25 mouse cellular contexts compared by ENCODE assay signal in the genomic region with DNA sequence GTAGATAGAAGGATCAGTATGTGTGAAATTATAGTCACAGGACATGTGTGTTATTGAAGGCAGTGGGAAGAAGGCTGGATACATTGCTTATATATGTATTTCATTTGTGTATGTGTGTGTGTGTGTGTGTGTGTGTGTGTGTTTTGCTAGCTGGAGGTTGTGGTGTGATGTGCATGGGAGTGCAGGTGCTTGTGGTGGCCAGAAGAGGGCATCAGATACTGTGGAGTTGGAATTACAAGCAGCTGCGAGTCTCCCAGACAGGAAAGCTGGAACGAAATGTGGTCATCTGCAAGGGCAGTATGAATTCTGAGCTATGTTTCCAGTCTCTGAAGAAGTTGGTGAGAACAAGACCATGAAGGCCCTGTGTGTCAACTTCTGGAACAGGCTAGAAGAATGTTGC.
DNase-seq lines count a peak whose midpoint lies in the region; ATAC-seq and TF ChIP-seq lines count a peak whose summit lies in the region.
"Had no signal": no experiment of that assay in that cellular context is flagged by ENCODE, and none has a peak within 500 bp of the region (broad histone marks: within the 10 kb centered on the region; RNA-seq: fewer than 3 reads in every experiment).

No protein-coding gene starts in this region.

- no peak overlapping the region for H3K4me2 ChIP-seq in liver, postnatal 0 days (ENCODE audit: low read depth, low read length)
- H3K4me2 ChIP-seq in liver, embryonic 11.5 days, result no peak overlapping the region
- H3K4me2 ChIP-seq: forebrain, embryonic 15.5 days; heart, embryonic 12.5 days; hindbrain, embryonic 12.5 days; limb, embryonic 13.5 days; liver, embryonic 15.5 days; midbrain, embryonic 12.5 days; stomach, embryonic 15.5 days had no signal

- no peak for TF ChIP-seq EP300 in liver, postnatal 0 days (IDR thresholded peaks at IDR 0.05; ENCODE audit: low read depth)

- H3K27ac ChIP-seq in liver, postnatal 0 days (ENCODE audit: low read depth), result no peak overlapping the region
- no peak overlapping the region for H3K27ac ChIP-seq in liver, embryonic 11.5 days (ENCODE audit: low read depth, low read length)
- no peak overlapping the region for H3K27ac ChIP-seq in embryonic facial prominence, embryonic 10.5 days (replicated peaks)
- H3K27ac ChIP-seq: forebrain, embryonic 15.5 days; hindbrain, embryonic 12.5 days; limb, embryonic 13.5 days; liver, embryonic 15.5 days; midbrain, embryonic 12.5 days; stomach, embryonic 15.5 days had no signal

- H3K36me3 ChIP-seq in liver, postnatal 0 days (replicated peaks; ENCODE audit: insufficient read depth, low read length), result no peaks in the 10 kb centered on the region
- no peaks in the 10 kb centered on the region for H3K36me3 ChIP-seq in liver, embryonic 11.5 days (ENCODE audit: control insufficient read depth, insufficient read depth, low read length)
- H3K36me3 ChIP-seq in E14TG2a.4 (ENCODE audit: insufficient read depth, low read length), result no peaks in the 10 kb centered on the region
- no peaks in the 10 kb centered on the region for H3K36me3 ChIP-seq in embryonic facial prominence, embryonic 10.5 days (replicated peaks)
- H3K36me3 ChIP-seq: forebrain, embryonic 15.5 days; G1E; heart, embryonic 12.5 days; hindbrain, embryonic 12.5 days; limb, embryonic 13.5 days; liver, embryonic 15.5 days; midbrain, embryonic 12.5 days; stomach, embryonic 15.5 days had no signal

- H3K27me3 ChIP-seq in liver, postnatal 0 days (ENCODE audit: insufficient read depth, low read length), result no peaks in the 10 kb centered on the region
- H3K27me3 ChIP-seq in liver, embryonic 11.5 days (replicated peaks; ENCODE audit: control insufficient read depth, insufficient read depth, low read length), result no peaks in the 10 kb centered on the region
- no peaks in the 10 kb centered on the region for H3K27me3 ChIP-seq in E14TG2a.4 (ENCODE audit: insufficient read depth, low read length)
- no peaks in the 10 kb centered on the region for H3K27me3 ChIP-seq in embryonic facial prominence, embryonic 10.5 days (replicated peaks; ENCODE audit: low read depth, poor library complexity, severe bottlenecking)
- H3K27me3 ChIP-seq: forebrain, embryonic 15.5 days; heart, embryonic 12.5 days; hindbrain, embryonic 12.5 days; limb, embryonic 13.5 days; liver, embryonic 15.5 days; midbrain, embryonic 12.5 days; stomach, embryonic 15.5 days had no signal

- H3K4me3 ChIP-seq in liver, postnatal 0 days (ENCODE audit: low read depth, low read length), result no peak overlapping the region
- H3K4me3 ChIP-seq in liver, embryonic 11.5 days (ENCODE audit: low read depth, low read length), result no peak overlapping the region
- H3K4me3 ChIP-seq in E14TG2a.4 (replicated peaks; ENCODE audit: low read length), result no peak overlapping the region
- no peak overlapping the region for H3K4me3 ChIP-seq in embryonic facial prominence, embryonic 10.5 days
- H3K4me3 ChIP-seq: forebrain, embryonic 15.5 days; heart, embryonic 12.5 days; hindbrain, embryonic 12.5 days; limb, embryonic 13.5 days; liver, embryonic 15.5 days; midbrain, embryonic 12.5 days; stomach, embryonic 15.5 days had no signal

- no peak for ATAC-seq in liver, postnatal 0 days
- ATAC-seq in liver, embryonic 11.5 days (replicated peaks; ENCODE audit: low FRiP score), result no peak
- ATAC-seq: forebrain, embryonic 15.5 days had no signal

- WGBS in liver, postnatal 0 days (ENCODE audit: insufficient replicate concordance), result 86% methylated on average over 2 of the region's 2 CpGs
- 85% methylated on average over 2 of the region's 2 CpGs for WGBS in liver, embryonic 11.5 days
- WGBS in embryonic facial prominence, embryonic 10.5 days, result 85% methylated on average over 2 of the region's 2 CpGs

- H3K9me3 ChIP-seq in liver, postnatal 0 days (ENCODE audit: low read length), result no peaks in the 10 kb centered on the region
- no peaks in the 10 kb centered on the region for H3K9me3 ChIP-seq in liver, embryonic 11.5 days (ENCODE audit: control insufficient read depth, low read length)
- H3K9me3 ChIP-seq in E14TG2a.4 (ENCODE audit: low read length), result peaks cover 5% of the 10 kb centered on the region; the same call in 1 of the 2 replicates
- H3K9me3 ChIP-seq in embryonic facial prominence, embryonic 10.5 days, result 0 out of 2 replicates have a peak, but pooled peaks cover 14% of the 10 kb centered on the region
- H3K9me3 ChIP-seq: G1E; stomach, embryonic 15.5 days had no signal

- TF ChIP-seq CTCF in liver, postnatal 0 days (IDR thresholded peaks at IDR 0.05; ENCODE audit: low read depth), result 0 out of 2 replicates have a peak, but pooled peaks have one; percentile 14
- TF ChIP-seq CTCF in E14TG2a.4 (conservative IDR thresholded peaks at IDR 0.05; ENCODE audit: low read length), result peak; percentile 33

- H3K4me1 ChIP-seq in liver, postnatal 0 days (ENCODE audit: insufficient read depth), result no peaks in the 10 kb centered on the region
- H3K4me1 ChIP-seq in liver, embryonic 11.5 days (replicated peaks; ENCODE audit: control insufficient read depth, insufficient read depth, low read length), result no peaks in the 10 kb centered on the region
- H3K4me1 ChIP-seq in E14TG2a.4 (replicated peaks; ENCODE audit: low read depth, low read length), result no peaks in the 10 kb centered on the region
- no peaks in the 10 kb centered on the region for H3K4me1 ChIP-seq in embryonic facial prominence, embryonic 10.5 days
- H3K4me1 ChIP-seq: forebrain, embryonic 15.5 days; hindbrain, embryonic 12.5 days; limb, embryonic 13.5 days; liver, embryonic 15.5 days; midbrain, embryonic 12.5 days; stomach, embryonic 15.5 days had no signal

- H3K9ac ChIP-seq in liver, postnatal 0 days (replicated peaks), result no peak overlapping the region
- H3K9ac ChIP-seq in liver, embryonic 11.5 days (ENCODE audit: low read depth, low read length), result no peak overlapping the region
- H3K9ac ChIP-seq: forebrain, embryonic 15.5 days; heart, embryonic 12.5 days; hindbrain, embryonic 12.5 days; limb, embryonic 13.5 days; liver, embryonic 15.5 days; midbrain, embryonic 12.5 days; stomach, embryonic 15.5 days had no signal

- DNase-seq in liver, postnatal 0 days, result no peak
- no peak for DNase-seq in liver, embryonic 11.5 days (ENCODE audit: low spot score)
- DNase-seq in 416B (ENCODE audit: low read depth) (peak; percentile 9), R1 (ENCODE audit: low read depth, low spot score) (peak; percentile 42)
- DNase-seq in thymus, postnatal 36 days, result no peak
- DNase-seq in embryonic facial prominence, embryonic 10.5 days (ENCODE audit: low spot score), result no peak
- DNase-seq: adrenal gland, postnatal 25 days; cerebellum, adult 9-10 months; gastrocnemius, postnatal 14 days; heart, adult 18-20 months; heart, postnatal 10 days; kidney, adult 9 months; kidney, postnatal 14 days; layer of hippocampus, postnatal 36 days; thymus, adult 18-20 months; thymus, postnatal 4 days had no signal

Comparison
In these comparisons a context has a peak if more than half of its experiments do, and no peak if none do; other contexts are left out.
1. DNase-seq: peak in 416B (single experiment) and R1 (single experiment); none in liver, postnatal 0 days (single experiment), liver, embryonic 11.5 days (single experiment), thymus, postnatal 36 days (0 of 2) and embryonic facial prominence, embryonic 10.5 days (single experiment).